Mouse (Mus musculus) midbrain, embryonic 16.5 days (tissue): ENCODE measurements around the gene Rell1. TPM values are rescaled to one million over a fixed set of nuclear protein-coding genes. Genes with fewer than 3 reads are reported as not detected.

Experiments
- ATAC-seq: fragments of 200-750 bp; cut with Nextera tagmentation; 2 replicates; pipeline ENCODE4 v1.8.0; 2017; ENCODE audit warnings: moderate TSS enrichment
- H3K27ac ChIP-seq: fragments of 300-500 bp; sonication (generic); 2 replicates; pipeline ENCODE4 v1.5.1; 2014; ENCODE audit warnings: mild to moderate bottlenecking, low read length, mixed read lengths
- H3K27me3 ChIP-seq: fragments of 300-500 bp; sonication (generic); 2 replicates; pipeline ENCODE4 v1.6.1; 2014; ENCODE audit warnings: low read depth, low read length, mixed read lengths; ENCODE audit not compliant: control insufficient read depth, insufficient read depth
- H3K36me3 ChIP-seq: fragments of 300-500 bp; sonication (generic); 2 replicates; pipeline ENCODE4 v1.6.1; 2014; ENCODE audit warnings: mild to moderate bottlenecking, low read length, moderate library complexity, mixed read lengths; ENCODE audit not compliant: control insufficient read depth, insufficient read depth
- H3K4me1 ChIP-seq: fragments of 300-500 bp; sonication (generic); 2 replicates; pipeline ENCODE4 v1.6.1; 2014; ENCODE audit warnings: mild to moderate bottlenecking, low read length, mixed read lengths; ENCODE audit not compliant: control insufficient read depth, insufficient read depth
- H3K4me2 ChIP-seq: fragments of 300-500 bp; sonication (generic); 2 replicates; pipeline ENCODE4 v1.6.1; 2014; ENCODE audit warnings: mild to moderate bottlenecking, low read length, mixed read lengths
- H3K4me3 ChIP-seq: fragments of 300-500 bp; sonication (generic); 2 replicates; pipeline ENCODE4 v1.5.1; 2014; ENCODE audit warnings: low read depth, mild to moderate bottlenecking, low read length, moderate library complexity, mixed read lengths
- H3K9ac ChIP-seq: fragments of 300-500 bp; sonication (generic); 2 replicates; pipeline ENCODE4 v1.6.1; 2014; ENCODE audit warnings: low read depth, low read length, mixed read lengths
- H3K9me3 ChIP-seq: fragments of 300-500 bp; sonication (generic); replicated peaks from 2 replicates; pipeline ENCODE4 v1.6.1; 2014; ENCODE audit warnings: mild to moderate bottlenecking, low read length, mixed read lengths; ENCODE audit not compliant: control insufficient read depth, poor library complexity, severe bottlenecking
- WGBS: fragments of 180-500 bp; shearing (Covaris S2); extraction: QIAGEN DNeasy Blood & Tissue Kit; methylation state at CpG from one replicate; pipeline ENCODE4 v1.1.7; 2014; 5-methylcytosine and 5-hydroxymethylcytosine counted together
- polyA plus RNA-seq: library from polyadenylated mRNA; unstranded; fragments of >200 nt; fragmentation: Nextera tagmentation; extraction: Ambion mirVana; gene quantifications from 2 replicates; pipeline ENCODE4 v1.2.1, GENCODE M21; 2015

Gene Rell1
- polyA plus RNA-seq, result 7.9 and 9.1 TPM in 2 replicates

GRCm38 (mm10) chr5:63968443-63969415, at the start of gene Rell1:
Gene Rell1 (minus strand): TSS chr5:63968897.
- H3K27me3 ChIP-seq, result no peaks in the 10 kb centered on the region
- H3K36me3 ChIP-seq, result no peaks in the 10 kb centered on the region
- peak; percentile 96 for ATAC-seq
- H3K9me3 ChIP-seq, result no peaks in the 10 kb centered on the region
- peak within 1 kb of the TSS; percentile 75 for H3K4me2 ChIP-seq
- H3K9ac ChIP-seq, result peak within 1 kb of the TSS; percentile 83
- H3K27ac ChIP-seq, result peak within 1 kb of the TSS; percentile 46
- WGBS, result under 1% methylated on average over 80 of the region's 85 CpGs
- H3K4me3 ChIP-seq, result peak within 1 kb of the TSS; percentile 80
- H3K4me1 ChIP-seq, result peaks cover 7% of the 10 kb centered on the region; the same call in 1 of the 2 replicates

GRCm38 (mm10) chr5:64012596-64013366, 44.1 kb upstream of the Rell1 start:
- no peak for ATAC-seq
- 81% methylated on average over 12 of the region's 13 CpGs for WGBS
- H3K4me1 ChIP-seq, result no peaks in the 10 kb centered on the region
- H3K4me2 ChIP-seq, result no peak overlapping the region
- H3K4me3 ChIP-seq, result no peak overlapping the region
- H3K27me3 ChIP-seq, result no peaks in the 10 kb centered on the region
- H3K36me3 ChIP-seq, result no peaks in the 10 kb centered on the region
- no peak overlapping the region for H3K27ac ChIP-seq
- H3K9ac ChIP-seq, result no peak overlapping the region
- no peaks in the 10 kb centered on the region for H3K9me3 ChIP-seq

GRCm38 (mm10) chr5:64006548-64006947, 37.9 kb upstream of the Rell1 start:
- H3K27ac ChIP-seq, result no peak overlapping the region
- H3K4me3 ChIP-seq, result no peak overlapping the region
- no peaks in the 10 kb centered on the region for H3K27me3 ChIP-seq
- 88% methylated on average over 4 of the region's 4 CpGs for WGBS
- no peaks in the 10 kb centered on the region for H3K9me3 ChIP-seq
- ATAC-seq, result no peak
- H3K9ac ChIP-seq, result no peak overlapping the region
- no peaks in the 10 kb centered on the region for H3K4me1 ChIP-seq
- no peaks in the 10 kb centered on the region for H3K36me3 ChIP-seq
- no peak overlapping the region for H3K4me2 ChIP-seq

- H3K27me3 ChIP-seq, result no peaks in the 10 kb centered on the region
- no peak overlapping the region for H3K27ac ChIP-seq
- H3K4me2 ChIP-seq, result no peak overlapping the region
- no peak overlapping the region for H3K9ac ChIP-seq
- 94% methylated on average over 8 of the region's 8 CpGs for WGBS
- no peak for ATAC-seq
- no peaks in the 10 kb centered on the region for H3K36me3 ChIP-seq
- no peak overlapping the region for H3K4me3 ChIP-seq
- no peaks in the 10 kb centered on the region for H3K4me1 ChIP-seq
- no peaks in the 10 kb centered on the region for H3K9me3 ChIP-seq
Observed at GRCm38 (mm10) chr5:64003302-64003701, 34.6 kb upstream of the Rell1 start.

GRCm38 (mm10) chr5:63993865-63994264, 25.2 kb upstream of the Rell1 start:
- Histone ChIP-seq H3K27me3 (no peaks in the 10 kb centered on the region), H3K4me1 (no peaks in the 10 kb centered on the region), H3K36me3 (no peaks in the 10 kb centered on the region), H3K4me3 (no peak overlapping the region), H3K4me2 (no peak overlapping the region), H3K9ac (no peak overlapping the region), H3K27ac (no peak overlapping the region), H3K9me3 (no peaks in the 10 kb centered on the region)
- no peak for ATAC-seq
- 24% methylated on average over 3 of the region's 3 CpGs for WGBS

GRCm38 (mm10) chr5:63990675-63991074, 22.0 kb upstream of the Rell1 start:
- no peak overlapping the region for H3K27ac ChIP-seq
- no peak overlapping the region for H3K9ac ChIP-seq
- H3K9me3 ChIP-seq, result no peaks in the 10 kb centered on the region
- H3K4me1 ChIP-seq, result no peaks in the 10 kb centered on the region
- H3K4me2 ChIP-seq, result no peak overlapping the region
- ATAC-seq, result no peak
- no peaks in the 10 kb centered on the region for H3K27me3 ChIP-seq
- H3K36me3 ChIP-seq, result no peaks in the 10 kb centered on the region
- H3K4me3 ChIP-seq, result no peak overlapping the region
- 91% methylated on average over 3 of the region's 3 CpGs for WGBS

GRCm38 (mm10) chr5:63986337-63986736, 17.6 kb upstream of the Rell1 start:
- no peak overlapping the region for H3K4me2 ChIP-seq
- no peaks in the 10 kb centered on the region for H3K9me3 ChIP-seq
- no peak for ATAC-seq
- no peak overlapping the region for H3K9ac ChIP-seq
- no peaks in the 10 kb centered on the region for H3K4me1 ChIP-seq
- H3K27me3 ChIP-seq, result no peaks in the 10 kb centered on the region
- H3K4me3 ChIP-seq, result no peak overlapping the region
- H3K27ac ChIP-seq, result no peak overlapping the region
- 91% methylated on average over 6 of the region's 6 CpGs for WGBS
- H3K36me3 ChIP-seq, result no peaks in the 10 kb centered on the region

- no peak overlapping the region for H3K4me3 ChIP-seq
- no peak overlapping the region for H3K9ac ChIP-seq
- no peaks in the 10 kb centered on the region for H3K4me1 ChIP-seq
- H3K27me3 ChIP-seq, result no peaks in the 10 kb centered on the region
- H3K9me3 ChIP-seq, result no peaks in the 10 kb centered on the region
- H3K4me2 ChIP-seq, result no peak overlapping the region
- H3K36me3 ChIP-seq, result no peaks in the 10 kb centered on the region
- ATAC-seq, result no peak
- 73% methylated on average over 11 of the region's 11 CpGs for WGBS
- H3K27ac ChIP-seq, result no peak overlapping the region
Observed at GRCm38 (mm10) chr5:63982296-63982695, 13.6 kb upstream of the Rell1 start.

GRCm38 (mm10) chr5:63970991-63971390, 2.3 kb upstream of the Rell1 start:
- 32% methylated on average over 2 of the region's 2 CpGs for WGBS
- Histone ChIP-seq H3K36me3 (no peaks in the 10 kb centered on the region), H3K27me3 (no peaks in the 10 kb centered on the region), H3K27ac (no peak overlapping the region), H3K4me2 (no peak overlapping the region), H3K9ac (no peak overlapping the region), H3K9me3 (no peaks in the 10 kb centered on the region), H3K4me1 (peaks cover 7% of the 10 kb centered on the region; the same call in 1 of the 2 replicates), H3K4me3 (no peak overlapping the region)
- no peak for ATAC-seq
